Mouse (Mus musculus): Measurements from ENCODE around the gene Shc3.

Shc3 gene

GRCm38 (mm10) chr13:51417796-51418195, 151.4 kb downstream of the Shc3 start:
- DNase-seq (ENCODE audit: low spot score), result no peak

DNA sequence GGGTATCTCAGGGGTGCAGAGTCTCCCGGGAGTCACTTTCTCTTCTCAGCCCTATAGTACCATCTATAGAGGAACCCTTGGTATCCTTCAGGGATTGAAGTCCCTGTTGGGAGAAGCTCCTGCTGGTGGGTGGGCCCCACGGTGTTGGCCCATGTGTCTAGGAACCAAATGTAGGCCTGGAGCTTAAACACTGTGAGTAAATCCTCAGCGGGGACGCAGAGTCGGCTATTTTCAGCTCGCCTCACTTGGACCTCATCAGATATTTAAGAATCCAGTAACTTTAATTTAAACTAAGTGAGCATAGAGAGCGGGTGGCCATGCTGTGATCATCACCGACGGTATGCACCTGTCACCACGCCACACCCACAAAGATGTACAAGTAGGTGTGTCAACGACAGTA, 152.5 kb downstream of the Shc3 start:
- DNase-seq (ENCODE audit: low spot score), result no peak

DNA sequence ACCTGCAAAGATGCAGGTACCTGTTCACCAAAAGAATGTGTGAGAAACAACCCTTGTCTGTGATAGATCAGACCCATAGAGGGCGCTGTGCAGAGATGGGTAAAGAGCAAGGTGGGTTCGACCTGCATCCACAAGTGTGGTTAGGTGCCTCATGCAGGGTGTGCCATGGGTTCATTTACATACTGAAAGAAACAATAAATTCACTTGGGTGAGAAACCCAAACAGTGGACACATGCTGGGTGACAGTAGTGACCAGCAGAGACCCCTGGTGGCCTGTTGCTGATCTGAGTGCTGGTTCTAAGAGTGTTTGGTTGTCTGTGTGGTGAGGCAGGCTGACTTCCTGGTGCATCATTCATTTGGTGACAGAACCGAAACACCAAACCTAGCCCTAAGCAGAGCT, 155.8 kb downstream of the Shc3 start:
- no peak for DNase-seq (ENCODE audit: low spot score)

DNA sequence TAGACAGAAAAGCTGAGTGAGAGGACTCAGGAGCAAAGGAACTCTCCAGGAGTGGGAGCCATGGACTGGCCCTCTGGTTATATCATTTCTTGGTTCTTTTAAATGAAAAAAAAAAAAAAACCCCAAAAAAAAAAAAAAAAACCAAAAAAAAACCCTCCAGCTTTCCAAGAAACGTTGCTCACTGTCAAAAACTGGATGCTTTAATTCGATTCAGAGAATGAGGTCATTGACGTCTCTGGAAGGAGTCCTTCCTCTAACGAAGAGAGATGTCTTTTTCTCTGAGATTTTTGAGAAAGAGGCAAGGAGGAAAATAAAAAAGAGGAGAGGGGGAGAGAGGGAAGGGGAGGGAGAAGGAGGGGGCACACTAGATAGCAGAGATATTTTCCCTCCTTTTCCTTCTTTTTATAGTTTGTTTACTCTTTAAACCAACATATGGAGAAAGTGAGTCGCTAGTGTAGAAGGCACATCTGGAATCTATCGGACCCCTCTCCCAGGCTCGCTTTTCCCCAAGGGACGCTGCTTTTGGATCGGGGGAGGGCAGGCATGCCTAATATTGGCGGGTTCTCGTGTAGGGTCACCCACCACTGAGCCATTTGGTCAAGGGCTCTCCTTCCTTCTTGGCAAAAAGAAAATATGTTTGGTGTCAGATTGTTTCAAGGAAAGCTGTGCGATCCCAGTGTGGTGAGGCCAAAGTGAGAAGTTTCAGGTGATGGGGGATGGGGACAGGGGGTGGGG, 157.4 kb downstream of the Shc3 start:
- no peak for DNase-seq (ENCODE audit: low spot score)

DNA sequence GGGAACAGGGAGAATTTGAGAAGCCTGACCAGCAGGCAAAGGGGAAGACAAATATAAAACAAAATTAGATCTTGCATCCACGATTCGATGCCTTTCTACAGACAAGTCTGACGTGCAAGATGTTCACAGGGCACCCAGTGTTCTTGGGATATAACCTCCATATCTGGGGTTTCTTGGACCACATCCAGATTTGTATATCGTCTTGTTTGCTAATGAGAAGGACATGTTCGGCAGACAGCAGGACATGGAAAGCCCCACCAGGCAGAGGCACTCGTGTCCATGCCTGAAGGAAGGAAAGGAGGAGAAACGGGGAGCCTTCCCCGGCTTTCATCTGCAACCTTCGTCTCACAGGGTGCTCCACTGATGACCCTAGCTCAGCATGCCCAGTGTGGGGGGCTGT, 158.0 kb downstream of the Shc3 start:
- no peak for DNase-seq (ENCODE audit: low spot score)

- no peak for DNase-seq (ENCODE audit: low spot score)
Measured at GRCm38 (mm10) chr13:51409936-51410481, 159.2 kb downstream of the Shc3 start.

- no peak for DNase-seq (ENCODE audit: low spot score)
Measured at GRCm38 (mm10) chr13:51408519-51409001, 160.7 kb downstream of the Shc3 start, which contains the start of gene S1pr3. Gene S1pr3 (plus strand): TSS chr13:51408639.

DNA sequence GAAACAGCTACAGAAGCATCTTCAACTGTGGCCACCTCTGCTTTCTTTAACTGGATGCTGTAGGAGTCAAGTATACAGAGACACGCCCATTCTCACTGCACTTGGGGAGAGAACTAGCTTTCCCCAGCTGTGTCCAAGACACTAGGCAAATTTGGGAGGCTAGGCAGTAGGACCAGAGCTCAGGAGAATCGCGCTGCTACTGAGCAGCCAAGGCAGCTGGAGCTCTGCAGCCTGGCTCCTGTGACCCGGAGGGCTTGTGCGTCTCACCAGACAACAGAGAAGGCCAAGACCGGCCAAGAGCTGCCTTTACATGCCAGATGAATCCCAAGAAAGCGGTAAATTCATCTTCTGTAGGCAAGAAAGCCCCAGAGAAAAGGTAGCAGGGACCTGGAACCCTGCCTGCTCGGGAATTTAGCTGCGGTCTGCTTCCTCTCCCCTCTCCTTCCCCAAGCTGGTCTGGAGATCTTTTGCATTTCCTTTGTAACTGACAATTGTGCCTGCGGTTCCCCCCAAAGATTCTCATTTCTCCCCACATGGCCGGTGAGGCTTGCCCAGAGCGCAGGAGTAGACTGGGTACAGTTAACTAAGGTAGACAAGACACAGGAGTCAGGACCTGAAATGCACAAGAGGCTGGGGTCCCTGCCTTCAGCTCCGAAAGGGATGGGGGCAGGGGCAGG, 161.5 kb downstream of the Shc3 start:
- DNase-seq (ENCODE audit: low spot score), result no peak

DNA sequence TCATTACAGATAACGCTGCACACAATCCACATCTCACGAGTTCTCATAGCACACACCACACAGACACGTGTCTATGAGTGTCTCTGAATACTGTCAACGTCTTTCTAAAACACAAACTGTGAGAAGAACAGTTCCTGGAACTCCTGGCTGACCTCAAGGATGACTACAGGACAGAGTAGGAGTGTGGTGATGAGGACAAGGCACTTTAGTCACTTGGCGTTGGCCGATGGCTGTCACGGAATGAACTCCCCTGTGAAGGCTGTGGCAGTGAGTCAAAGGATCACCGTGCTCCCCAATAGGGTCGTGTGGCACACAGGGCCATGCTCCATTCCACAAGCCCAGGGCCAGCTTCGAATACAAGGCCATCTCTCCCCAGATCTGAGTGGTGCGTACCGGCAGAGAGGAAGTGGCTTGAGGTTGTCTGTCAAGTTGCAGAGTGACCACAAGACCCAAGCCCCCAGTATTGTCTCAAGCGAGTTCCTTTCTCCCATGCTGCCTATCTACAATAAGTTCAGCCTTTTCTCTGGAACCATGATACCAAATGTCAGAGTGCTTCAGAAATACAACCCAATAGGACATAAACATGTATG, 163.4 kb downstream of the Shc3 start:
- DNase-seq (ENCODE audit: low spot score), result no peak

- no peak for DNase-seq (ENCODE audit: low spot score)
Measured at GRCm38 (mm10) chr13:51404566-51404965, 164.7 kb downstream of the Shc3 start.

DNA sequence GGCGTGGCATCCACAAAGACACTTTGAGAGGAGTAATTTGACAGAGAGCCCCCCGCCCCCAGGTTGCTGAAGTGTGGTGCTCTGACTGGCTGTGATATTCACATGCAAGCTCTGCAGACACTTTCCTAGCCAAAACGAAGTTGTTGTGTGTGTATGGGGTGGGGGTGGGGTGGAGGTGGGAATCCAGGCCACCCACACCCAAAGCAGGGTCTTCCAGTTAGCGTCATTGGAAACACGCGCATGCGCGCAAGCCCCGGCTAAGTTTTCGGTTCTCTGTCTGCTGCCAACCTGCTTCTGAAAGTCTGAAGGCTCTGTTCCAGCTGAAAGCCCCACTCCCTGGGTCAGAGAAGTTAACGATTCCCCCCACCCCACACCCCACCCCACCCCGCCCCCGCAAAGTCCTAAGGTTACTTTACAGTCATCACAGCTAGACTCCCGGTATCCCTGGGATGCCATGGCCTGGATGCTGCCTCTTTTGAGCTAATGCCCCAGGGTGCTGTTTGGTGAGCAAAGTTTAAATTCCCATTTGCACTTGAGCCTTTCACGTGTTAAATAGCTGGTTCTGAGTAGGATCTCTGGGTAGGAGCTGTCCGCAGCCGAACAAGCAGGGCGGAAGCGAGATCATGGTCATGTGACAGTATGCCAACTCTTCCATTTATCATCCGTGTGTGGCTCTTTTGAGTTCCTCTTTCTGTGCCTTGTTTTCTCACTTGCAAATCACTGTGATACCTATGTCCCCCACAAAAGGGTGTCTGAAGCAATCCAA, 168.3 kb downstream of the Shc3 start:
- DNase-seq (ENCODE audit: low spot score), result no peak

DNA sequence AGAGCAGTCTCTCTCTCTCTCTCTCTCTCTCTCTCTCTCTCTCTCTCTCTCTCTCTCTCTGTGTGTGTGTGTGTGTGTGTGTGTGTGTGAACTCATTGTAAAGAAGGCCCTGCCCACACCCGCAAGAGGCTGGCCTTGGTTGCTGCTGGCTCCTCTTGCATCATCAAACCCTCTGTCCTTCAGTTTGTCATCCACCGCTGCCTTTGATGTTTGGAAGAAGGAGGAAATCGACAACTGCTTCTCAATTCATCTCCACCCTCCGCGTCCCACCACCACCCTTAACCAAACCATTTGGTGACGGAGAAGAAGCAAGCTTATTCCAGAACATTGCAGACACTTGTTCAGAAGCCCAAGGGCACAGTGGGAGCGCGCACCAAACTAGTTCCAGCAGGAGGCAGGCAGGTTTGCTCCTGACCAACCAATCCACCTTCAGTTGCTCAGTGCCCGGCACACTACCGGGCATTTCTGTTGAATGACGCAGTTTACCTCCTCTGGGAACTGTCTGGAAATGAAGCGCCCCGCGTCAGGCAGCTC, 169.0 kb downstream of the Shc3 start:
- no peak for DNase-seq (ENCODE audit: low spot score)

GRCm38 (mm10) chr13:51399562-51399961, 169.7 kb downstream of the Shc3 start:
- no peak for DNase-seq (ENCODE audit: low spot score)

GRCm38 (mm10) chr13:51397861-51398260, 171.4 kb downstream of the Shc3 start:
- DNase-seq (ENCODE audit: low spot score), result no peak

- DNase-seq (ENCODE audit: low spot score), result no peak
Measured at GRCm38 (mm10) chr13:51392256-51392655, 177.0 kb downstream of the Shc3 start.

DNA sequence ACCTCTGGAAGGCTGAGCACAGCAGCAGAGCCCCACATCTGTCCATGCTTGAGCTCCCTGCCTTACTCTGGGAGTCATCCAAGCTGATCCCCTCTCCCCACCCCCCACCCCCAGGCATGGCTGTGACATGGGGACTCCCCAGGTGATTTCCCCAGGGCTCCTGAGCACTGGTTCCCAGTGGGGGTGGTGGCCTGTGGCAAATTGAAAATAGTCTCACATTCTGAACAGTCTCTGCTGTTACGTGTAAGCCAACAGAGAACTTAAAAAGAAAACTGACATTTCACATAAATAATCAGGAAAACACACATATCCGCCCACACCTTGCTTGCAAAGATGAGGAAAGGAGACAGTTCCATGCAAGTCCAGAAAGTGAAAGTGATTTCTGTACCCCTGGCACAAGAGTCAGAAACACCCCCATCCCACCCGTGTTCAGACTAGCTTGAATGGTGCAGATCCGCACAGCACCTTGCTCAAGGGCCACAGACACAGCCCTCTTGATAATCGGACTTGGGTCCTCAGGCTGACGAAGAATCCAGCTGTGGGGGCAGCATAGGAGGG, 177.8 kb downstream of the Shc3 start:
- DNase-seq (ENCODE audit: low spot score), result no peak

GRCm38 (mm10) chr13:51390398-51390797, 178.8 kb downstream of the Shc3 start:
- no peak for DNase-seq (ENCODE audit: low spot score)

- DNase-seq (ENCODE audit: low spot score), result no peak
Measured at GRCm38 (mm10) chr13:51387908-51388307, 181.3 kb downstream of the Shc3 start.

DNA sequence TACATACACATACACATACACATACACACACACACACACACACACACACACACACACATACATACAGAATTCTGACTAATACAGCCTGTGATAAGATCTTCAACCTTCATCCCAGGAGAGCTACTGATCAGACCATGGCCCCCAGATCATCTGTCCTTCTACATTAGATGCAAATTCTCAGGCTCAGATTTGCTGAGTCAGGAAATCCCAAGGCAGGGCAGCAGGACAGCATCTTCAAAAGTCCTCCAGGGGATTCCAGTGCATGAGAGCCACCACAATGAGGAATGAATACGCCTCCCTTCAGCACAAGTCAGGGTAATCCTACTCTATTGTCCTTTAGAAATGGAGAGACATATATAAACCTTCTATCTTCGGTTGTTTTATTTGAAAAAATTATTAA, 184.3 kb downstream of the Shc3 start:
- no peak for DNase-seq (ENCODE audit: low spot score)

DNA sequence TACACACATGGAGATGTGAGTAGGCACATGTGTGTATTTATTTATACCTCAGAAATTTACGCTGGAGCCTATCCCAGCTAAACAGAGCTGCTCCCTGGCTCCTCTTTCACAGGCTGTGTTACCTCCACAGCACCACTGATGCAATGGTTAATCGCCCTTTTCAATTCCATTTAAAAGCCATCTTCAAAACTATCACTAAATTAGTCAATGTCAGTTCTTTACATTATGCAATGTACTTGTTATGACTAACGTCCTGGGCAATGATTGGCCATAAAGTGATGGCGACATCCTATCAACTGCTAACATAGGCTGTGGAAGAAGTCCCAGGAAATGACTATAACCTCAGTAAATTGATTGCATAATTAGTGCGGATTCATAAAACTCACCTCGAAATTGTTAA, 187.7 kb downstream of the Shc3 start:
- no peak for DNase-seq (ENCODE audit: low spot score)
